Mouse (Mus musculus): ENCODE data around the gene Trpc4ap. TPM values are rescaled to one million over a fixed set of nuclear protein-coding genes. Genes with fewer than 3 reads are reported as not detected.

The Trpc4ap gene
- polyA plus RNA-seq (2012; rRNA removed; ENCODE audit: low replicate concordance) = 105 and 143 TPM in 2 replicates

DNA sequence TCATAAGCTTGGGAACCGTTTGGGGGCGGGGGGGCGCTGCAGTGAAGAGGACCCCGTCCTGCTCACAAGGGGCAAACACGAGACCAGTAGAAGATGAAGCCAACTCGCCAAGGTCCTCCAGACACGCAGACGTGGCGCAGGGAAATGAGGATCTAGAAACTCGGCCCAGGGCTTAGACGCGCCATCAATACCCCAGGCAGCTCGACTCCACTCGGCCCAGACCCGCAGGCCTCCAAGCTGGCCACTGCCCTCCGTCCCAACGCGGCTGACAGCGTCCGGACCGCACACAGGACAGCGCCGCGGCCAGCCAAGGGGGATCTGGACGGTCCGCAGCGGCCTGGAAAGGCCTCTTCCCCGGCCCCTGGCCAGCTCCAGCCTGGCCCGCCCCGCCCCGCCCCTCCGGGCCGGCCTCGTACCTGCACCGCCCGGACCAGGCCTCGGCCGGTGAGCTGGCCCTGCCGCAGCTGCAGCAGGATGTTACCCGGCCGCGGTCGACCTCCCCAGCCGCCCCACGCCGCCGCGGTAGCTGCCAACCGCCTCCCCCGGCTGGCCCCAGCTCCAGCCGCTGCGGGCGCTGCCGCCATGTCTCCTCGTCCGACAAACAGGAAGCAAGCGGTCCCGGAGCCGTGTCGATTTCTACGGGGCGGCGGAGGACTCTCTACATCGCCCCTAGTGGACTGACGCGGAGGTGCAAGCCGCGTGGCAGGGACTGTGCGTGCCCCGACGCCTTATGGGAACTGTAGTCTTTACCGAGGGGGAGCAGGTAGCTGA is at the start of gene Trpc4ap:
Gene Trpc4ap (minus strand): TSS at position 662 of the 771 bp plus-strand sequence.

DNA sequence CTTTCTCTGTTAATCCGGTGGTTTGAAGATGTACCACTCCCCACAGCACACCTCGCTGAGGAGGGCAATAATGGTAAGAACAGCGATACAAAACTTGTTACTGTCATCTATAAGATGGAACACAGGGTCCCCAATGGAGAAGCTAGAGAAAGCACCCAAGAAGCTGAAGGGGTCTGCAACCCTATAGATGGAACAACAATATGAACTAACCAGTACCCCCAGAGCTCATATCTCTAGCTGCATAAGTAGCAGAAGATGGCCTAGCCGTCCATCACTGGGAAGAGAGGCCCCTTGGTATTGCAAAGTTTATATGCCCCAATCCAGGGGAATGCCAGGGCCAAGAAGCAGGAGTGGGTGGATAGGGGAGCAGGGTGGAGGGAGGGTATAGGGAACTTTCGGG is 43.6 kb upstream of the Trpc4ap start, which contains the start of gene Gm17581:
Gene Gm17581 (minus strand): TSS at position 101 of the 400 bp plus-strand sequence.

DNA sequence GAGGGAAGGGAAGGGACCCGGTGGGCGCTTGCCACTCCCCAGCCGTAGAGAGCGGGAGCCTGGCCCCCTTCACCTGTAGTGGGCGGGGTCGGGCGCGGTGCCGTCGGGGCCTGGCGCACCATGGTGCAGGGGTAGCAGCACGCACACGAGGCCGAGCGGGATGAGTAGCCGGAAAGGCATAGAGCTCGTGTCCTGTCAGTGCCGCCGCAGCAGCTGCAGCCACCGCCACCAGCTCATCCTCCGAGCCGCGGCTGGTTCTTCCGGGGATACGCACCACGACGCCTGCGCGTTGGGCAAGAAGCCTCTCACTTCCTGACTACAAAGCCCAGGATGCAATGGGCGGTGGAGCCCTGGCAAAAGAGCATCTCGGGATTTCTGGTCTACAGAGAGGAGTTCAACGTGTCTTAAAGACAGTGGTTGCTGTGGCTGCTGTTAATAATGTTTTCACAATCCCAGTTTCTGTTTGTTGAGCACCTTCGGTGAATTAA is 37.0 kb upstream of the Trpc4ap start, which contains the start of gene Edem2:
Gene Edem2 (minus strand): TSS at position 318 of the 488 bp plus-strand sequence.

DNA sequence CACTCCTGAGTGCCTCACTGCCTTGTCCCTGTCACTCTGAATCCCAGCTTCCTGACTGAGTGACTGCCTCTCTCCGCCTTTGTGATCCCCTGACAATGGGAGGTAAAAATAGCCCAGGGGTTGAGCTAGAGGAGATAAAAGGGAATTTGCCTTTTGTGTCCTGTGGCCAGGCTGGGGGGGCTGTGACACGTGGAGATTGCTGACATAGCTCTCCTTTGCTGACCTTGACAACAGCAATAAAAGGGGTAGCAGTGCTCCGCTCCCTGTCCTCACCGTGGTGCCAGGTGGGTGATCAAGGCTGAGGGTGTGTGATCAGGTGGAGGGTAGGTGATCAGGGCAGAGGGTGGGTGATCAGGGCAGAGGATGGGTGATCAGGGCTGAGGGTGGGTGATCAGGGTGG is 81.2 kb downstream of the Trpc4ap start, which contains the start of gene Myh7b:
Gene Myh7b (plus strand): TSS at position 235 of the 400 bp plus-strand sequence.

DNA sequence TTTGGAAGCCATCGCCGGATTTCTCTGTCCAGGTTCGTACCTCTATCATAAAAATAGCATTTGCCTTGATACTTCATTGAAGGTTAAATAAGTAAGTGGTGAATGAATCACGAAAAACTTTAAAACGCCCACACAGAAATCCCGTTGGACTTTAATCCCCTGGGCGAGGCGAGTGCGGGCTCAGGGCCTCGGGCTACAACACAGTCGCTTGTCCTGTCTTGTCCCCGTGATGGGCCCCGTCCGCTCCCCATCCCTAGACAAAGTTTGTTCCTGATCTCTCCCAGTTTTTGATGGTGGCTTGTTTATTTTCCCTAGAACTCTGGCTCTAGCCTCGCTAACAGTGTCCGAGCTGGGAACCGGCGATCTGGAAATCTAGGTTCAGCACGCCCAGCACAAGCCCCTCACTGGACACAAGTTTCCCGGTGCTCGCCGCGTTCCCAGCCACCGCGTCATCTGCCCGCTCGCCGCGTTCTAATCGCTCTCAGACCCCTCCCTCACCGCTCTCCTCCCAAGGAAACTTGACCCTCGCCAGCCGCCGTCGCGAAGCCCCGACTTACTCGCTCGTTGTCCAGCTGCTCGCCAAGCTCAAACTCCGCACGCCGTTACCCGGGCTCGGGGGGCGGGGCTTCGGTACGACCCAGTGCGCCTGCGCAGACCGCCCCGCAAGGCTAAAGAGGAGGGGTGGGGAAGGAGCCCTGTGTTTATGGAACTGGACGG is 99.9 kb downstream of the Trpc4ap start, which contains the start of gene Gss:
Gene Gss (minus strand): TSS at position 674 of the 717 bp plus-strand sequence.

Other genes with a start within 250 kb of the Trpc4ap start
- 4.4 and 14.0 TPM in 2 replicates for gene Ncoa6, start 218.5 kb downstream of the Trpc4ap start, polyA plus RNA-seq (2012; rRNA removed; ENCODE audit: low replicate concordance)
- 16.0 and 17.6 TPM in 2 replicates for gene Acss2, start 174.4 kb downstream of the Trpc4ap start, polyA plus RNA-seq (2012; rRNA removed; ENCODE audit: low replicate concordance)
- gene Ggt7, start 174.1 kb downstream of the Trpc4ap start, polyA plus RNA-seq (2012; rRNA removed; ENCODE audit: low replicate concordance) = 7.9 and 11.8 TPM in 2 replicates
- gene Gss, start 99.6 kb downstream of the Trpc4ap start, polyA plus RNA-seq (2012; rRNA removed; ENCODE audit: low replicate concordance) = 73.2 and 195 TPM in 2 replicates
- 0.04 and 0.15 TPM in 2 replicates for gene Myh7b, start 81.2 kb downstream of the Trpc4ap start, polyA plus RNA-seq (2012; rRNA removed; ENCODE audit: low replicate concordance)
- 53.3 and 79.7 TPM in 2 replicates for gene Edem2, start 37.1 kb upstream of the Trpc4ap start, polyA plus RNA-seq (2012; rRNA removed; ENCODE audit: low replicate concordance)
- gene Gm17581, start 43.5 kb upstream of the Trpc4ap start, polyA plus RNA-seq (2012; rRNA removed; ENCODE audit: low replicate concordance) = not detected in 2 replicates
- gene Procr, start 58.7 kb upstream of the Trpc4ap start, polyA plus RNA-seq (2012; rRNA removed; ENCODE audit: low replicate concordance) = 6.9 and 9.3 TPM in 2 replicates
- 0.34 and 0.62 TPM in 2 replicates for gene Mmp24, start 83.0 kb upstream of the Trpc4ap start, polyA plus RNA-seq (2012; rRNA removed; ENCODE audit: low replicate concordance)
- gene BC029722, start 127.0 kb upstream of the Trpc4ap start, polyA plus RNA-seq (2012; rRNA removed; ENCODE audit: low replicate concordance) = 55.5 and 73.0 TPM in 2 replicates
- 336 and 452 TPM in 2 replicates for gene Eif6, start 134.5 kb upstream of the Trpc4ap start, polyA plus RNA-seq (2012; rRNA removed; ENCODE audit: low replicate concordance)
- 0.15 and 1.1 TPM in 2 replicates for gene Fam83c, start 142.5 kb upstream of the Trpc4ap start, polyA plus RNA-seq (2012; rRNA removed; ENCODE audit: low replicate concordance)
- 6.6 and 8.5 TPM in 2 replicates for gene Uqcc1, start 237.9 kb upstream of the Trpc4ap start, polyA plus RNA-seq (2012; rRNA removed; ENCODE audit: low replicate concordance)
- not detected in 2 replicates for gene Gm15557, start 248.3 kb upstream of the Trpc4ap start, polyA plus RNA-seq (2012; rRNA removed; ENCODE audit: low replicate concordance)

All from duodenum, adult 2 months (tissue).